Mouse (Mus musculus) hindbrain, embryonic 15.5 days (tissue): Measurements from ENCODE around the gene Smtnl2. TPM values are rescaled to one million over a fixed set of nuclear protein-coding genes. Genes with fewer than 3 reads are reported as not detected.

Experiments
- ATAC-seq: fragments of 200-750 bp; cut with Nextera tagmentation; 2 replicates; pipeline ENCODE4 v1.8.0; 2017; ENCODE audit warnings: low read depth, moderate number of reproducible peaks, moderate TSS enrichment; ENCODE audit not compliant: low FRiP score
- H3K27ac ChIP-seq: fragments of 300-500 bp; sonication (generic); replicated peaks from 2 replicates; pipeline ENCODE4 v1.5.1; 2015; ENCODE audit warnings: mild to moderate bottlenecking, inconsistent platforms
- H3K27me3 ChIP-seq: fragments of 300-500 bp; sonication (generic); 2 replicates; pipeline ENCODE4 v1.6.1; 2015; ENCODE audit warnings: control low read depth, inconsistent platforms
- H3K36me3 ChIP-seq: fragments of 300-500 bp; sonication (generic); 2 replicates; pipeline ENCODE4 v1.6.1; 2015; ENCODE audit warnings: control low read depth, inconsistent platforms
- H3K4me1 ChIP-seq: fragments of 300-500 bp; sonication (generic); replicated peaks from 2 replicates; pipeline ENCODE4 v1.6.1; 2015; ENCODE audit warnings: control low read depth, inconsistent platforms
- H3K4me2 ChIP-seq: fragments of 300-500 bp; sonication (generic); 2 replicates; pipeline ENCODE4 v1.6.1; 2015; ENCODE audit warnings: moderate library complexity, mild to moderate bottlenecking, inconsistent platforms
- H3K4me3 ChIP-seq: fragments of 300-500 bp; sonication (generic); 2 replicates; pipeline ENCODE4 v1.5.1; 2015; ENCODE audit warnings: mild to moderate bottlenecking, inconsistent platforms
- H3K9ac ChIP-seq: fragments of 300-500 bp; sonication (generic); 2 replicates; pipeline ENCODE4 v1.6.1; 2015; ENCODE audit warnings: inconsistent platforms
- H3K9me3 ChIP-seq: fragments of 300-500 bp; sonication (generic); 2 replicates; pipeline ENCODE4 v1.6.1; 2016; ENCODE audit warnings: control low read depth, inconsistent platforms
- WGBS: fragments of 180-500 bp; shearing (Covaris S2); methylation state at CpG from one replicate; pipeline ENCODE4 v1.1.7; 2015; 5-methylcytosine and 5-hydroxymethylcytosine counted together
- polyA plus RNA-seq: library from polyadenylated mRNA; unstranded; fragments of >200 nt; fragmentation: Nextera tagmentation; extraction: Ambion mirVana; gene quantifications from 2 replicates; pipeline ENCODE4 v1.2.1, GENCODE M21; 2015

The Smtnl2 gene
- polyA plus RNA-seq, 1 experiment from 2014 or later, result 9.9 TPM

- Histone ChIP-seq H3K27ac (no peak overlapping the region), H3K4me3 (no peak overlapping the region), H3K4me2 (no peak overlapping the region), H3K9me3 (no peaks in the 10 kb centered on the region), H3K36me3 (no peaks in the 10 kb centered on the region), H3K27me3 (no peaks in the 10 kb centered on the region), H3K9ac (no peak overlapping the region), H3K4me1 (peaks cover 19% of the 10 kb centered on the region; the same call in 1 of the 2 replicates)
- no peak for ATAC-seq
- WGBS, result 84% methylated on average over 9 of the region's 9 CpGs
These were observed 45.4 kb downstream of the Smtnl2 start for GRCm38 (mm10) chr11:72366126-72366525.

DNA sequence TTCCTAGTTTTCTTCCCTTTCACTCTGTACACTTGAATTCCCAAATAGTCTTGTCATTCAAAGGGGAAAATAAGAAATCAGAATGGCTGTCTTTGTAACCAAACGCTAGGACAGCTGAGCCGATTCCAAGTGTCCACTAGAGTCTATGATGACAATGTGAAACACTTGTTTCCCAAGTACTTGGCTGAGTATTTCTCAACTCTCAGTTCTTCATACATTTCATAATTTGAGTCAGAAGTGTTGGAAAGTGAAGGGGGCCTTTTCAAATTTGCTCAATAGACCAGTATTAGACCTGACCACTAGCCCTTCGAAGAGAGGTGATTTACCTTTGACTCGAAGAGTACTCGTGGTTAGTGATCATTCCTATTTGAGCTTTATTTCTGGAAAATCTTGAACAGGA, 47.0 kb downstream of the Smtnl2 start:
- no peak overlapping the region for H3K27ac ChIP-seq
- no peak overlapping the region for H3K4me2 ChIP-seq
- H3K27me3 ChIP-seq, result no peaks in the 10 kb centered on the region
- no peak overlapping the region for H3K9ac ChIP-seq
- H3K4me1 ChIP-seq, result peaks cover 22% of the 10 kb centered on the region; the same call in 1 of the 2 replicates
- H3K4me3 ChIP-seq, result no peak overlapping the region
- WGBS, result 97% methylated on average over 5 of the region's 5 CpGs
- no peaks in the 10 kb centered on the region for H3K9me3 ChIP-seq
- no peaks in the 10 kb centered on the region for H3K36me3 ChIP-seq
- no peak for ATAC-seq

DNA sequence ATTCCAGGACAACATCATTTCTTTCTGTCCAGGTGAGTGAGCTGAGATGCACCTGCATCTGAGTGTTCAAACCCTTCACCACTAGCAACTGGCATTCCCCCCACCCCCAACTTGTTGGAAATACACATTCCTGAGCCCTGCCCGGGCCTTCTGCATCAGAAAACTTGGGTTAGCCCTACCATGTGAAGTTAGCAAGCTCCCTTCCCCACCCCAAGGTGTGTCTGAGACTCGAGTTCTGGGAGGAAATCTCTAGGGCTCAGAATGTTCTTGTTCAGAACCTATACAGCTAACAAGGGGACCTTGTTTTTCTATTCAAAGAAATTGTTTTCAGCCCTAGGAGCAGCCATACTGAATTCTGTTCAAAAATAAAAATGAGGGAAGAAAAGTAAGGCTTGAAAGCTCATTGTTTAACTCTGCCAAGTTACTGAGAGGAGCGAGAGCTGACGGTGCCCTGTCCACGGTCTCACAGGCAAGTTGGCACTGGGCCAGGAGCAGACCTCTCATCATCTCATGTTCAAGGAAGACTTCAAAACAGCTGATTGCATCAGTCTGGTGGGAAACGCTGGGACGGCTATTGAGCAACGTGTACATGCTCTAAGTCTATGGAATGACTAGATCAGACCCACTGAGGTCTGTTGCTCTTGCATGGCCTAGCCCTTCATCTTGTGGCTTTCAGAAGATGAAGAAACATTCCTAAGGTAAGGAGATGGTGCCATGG, 47.8 kb downstream of the Smtnl2 start:
- no peak overlapping the region for H3K9ac ChIP-seq
- H3K4me2 ChIP-seq, result no peak overlapping the region
- H3K4me1 ChIP-seq, result peaks cover 22% of the 10 kb centered on the region; the same call in 1 of the 2 replicates
- H3K27me3 ChIP-seq, result no peaks in the 10 kb centered on the region
- WGBS, result 69% methylated on average over 8 of the region's 8 CpGs
- no peaks in the 10 kb centered on the region for H3K9me3 ChIP-seq
- no peak overlapping the region for H3K27ac ChIP-seq
- ATAC-seq, result no peak
- no peak overlapping the region for H3K4me3 ChIP-seq
- no peaks in the 10 kb centered on the region for H3K36me3 ChIP-seq

GRCm38 (mm10) chr11:72362347-72362741, 49.2 kb downstream of the Smtnl2 start, which contains the start of gene Tekt1:
Tekt1 (minus strand) TSS chr11:72362442.
- no peaks in the 10 kb centered on the region for H3K27me3 ChIP-seq
- peak within 1 kb of the TSS; percentile 53 for H3K27ac ChIP-seq
- H3K4me2 ChIP-seq, result peak within 1 kb of the TSS; percentile 91
- H3K4me1 ChIP-seq, result peaks cover 16% of the 10 kb centered on the region; the same call in 1 of the 2 replicates
- 28% methylated on average over 10 of the region's 10 CpGs for WGBS
- H3K4me3 ChIP-seq, result peak within 1 kb of the TSS; percentile 51
- no peaks in the 10 kb centered on the region for H3K36me3 ChIP-seq
- ATAC-seq, result no peak; the same call in 1 of the 2 replicates
- no peaks in the 10 kb centered on the region for H3K9me3 ChIP-seq
- H3K9ac ChIP-seq, result peak within 1 kb of the TSS; percentile 47

DNA sequence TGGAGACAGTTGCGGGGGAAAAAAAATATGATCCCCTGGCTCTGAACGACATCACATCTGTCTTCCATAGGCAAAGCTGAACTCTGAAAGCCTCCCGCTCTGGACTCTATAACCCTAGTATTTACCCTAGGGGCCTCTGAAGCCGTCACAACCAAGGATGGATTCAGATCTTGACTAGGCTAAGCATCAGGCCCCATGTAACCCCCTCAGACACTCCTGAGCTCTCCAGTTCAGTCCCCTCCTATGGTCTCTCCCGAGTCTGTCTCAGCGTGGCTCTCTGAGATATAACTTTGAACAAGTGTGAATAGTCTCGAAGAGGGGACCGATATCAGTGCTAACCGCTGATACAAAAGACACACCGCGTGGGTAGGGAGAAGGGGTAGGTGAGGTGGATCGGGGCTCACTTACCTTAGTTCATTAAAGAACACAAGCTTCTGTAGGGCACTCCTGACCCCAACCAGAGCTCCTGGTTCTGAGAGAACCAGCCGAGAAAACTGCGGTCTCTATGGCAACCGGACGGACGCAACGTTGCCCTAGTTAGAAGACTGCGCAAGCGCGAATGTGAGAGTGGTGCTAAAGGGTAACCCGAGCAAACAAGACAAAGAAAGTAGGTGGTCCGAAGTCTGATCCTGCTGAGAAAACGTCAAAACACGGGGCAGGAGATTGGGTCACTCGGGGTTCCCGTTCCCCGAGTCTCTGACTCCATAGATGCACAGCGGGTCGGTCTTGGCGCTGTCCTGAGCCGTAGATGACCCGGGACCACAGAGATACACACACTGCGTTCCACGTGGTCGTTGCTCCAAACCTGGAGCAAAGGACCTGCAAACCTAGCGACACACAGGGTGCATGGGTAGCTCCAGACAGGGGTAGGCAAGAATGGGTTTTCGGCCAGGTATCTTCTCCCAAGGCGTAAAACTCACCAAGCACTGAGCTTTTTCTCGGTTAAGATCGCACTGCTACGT, 49.8 kb downstream of the Smtnl2 start:
- WGBS, result 7% methylated on average over 42 of the region's 42 CpGs
- peak overlapping the region; percentile 51 for H3K4me3 ChIP-seq
- peaks cover 16% of the 10 kb centered on the region; the same call in 1 of the 2 replicates for H3K4me1 ChIP-seq
- no peaks in the 10 kb centered on the region for H3K36me3 ChIP-seq
- H3K9me3 ChIP-seq, result no peaks in the 10 kb centered on the region
- peak overlapping the region; percentile 47 for H3K9ac ChIP-seq
- peak; percentile 94 for ATAC-seq
- no peaks in the 10 kb centered on the region for H3K27me3 ChIP-seq
- peak overlapping the region; percentile 91 for H3K4me2 ChIP-seq
- H3K27ac ChIP-seq, result peak overlapping the region; percentile 53

- H3K27ac ChIP-seq, result no peak overlapping the region
- no peak overlapping the region for H3K4me2 ChIP-seq
- 0 out of 2 replicates have a peak, but pooled peaks cover 3% of the 10 kb centered on the region for H3K4me1 ChIP-seq
- WGBS, result 26% methylated on average over 20 of the region's 20 CpGs
- H3K9me3 ChIP-seq, result no peaks in the 10 kb centered on the region
- no peak overlapping the region for H3K4me3 ChIP-seq
- H3K27me3 ChIP-seq, result no peaks in the 10 kb centered on the region
- no peaks in the 10 kb centered on the region for H3K36me3 ChIP-seq
- H3K9ac ChIP-seq, result no peak overlapping the region
- ATAC-seq, result no peak
These were observed 56.4 kb downstream of the Smtnl2 start for GRCm38 (mm10) chr11:72354971-72355728.

DNA sequence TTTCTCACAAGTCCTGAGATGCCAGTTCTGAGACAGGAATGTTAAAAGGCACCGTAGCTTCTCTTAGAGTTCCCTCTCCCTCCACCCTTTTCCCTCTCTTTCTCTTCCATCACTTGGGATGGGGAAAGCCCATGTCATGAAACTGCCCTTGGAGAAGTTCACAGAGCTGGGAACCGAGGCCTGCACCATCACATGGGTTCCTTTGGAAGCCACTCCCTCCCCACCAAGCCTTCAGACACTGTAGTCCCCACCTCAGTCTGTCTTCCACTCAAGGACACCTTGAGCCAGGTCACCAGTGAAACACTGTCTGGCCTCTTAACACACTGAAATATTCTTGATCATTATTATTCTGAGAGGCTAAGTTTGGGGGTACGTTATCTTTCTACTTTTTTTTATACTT, 58.3 kb downstream of the Smtnl2 start:
- no peaks in the 10 kb centered on the region for H3K9me3 ChIP-seq
- 0 out of 2 replicates have a peak, but pooled peaks cover 3% of the 10 kb centered on the region for H3K4me1 ChIP-seq
- H3K4me2 ChIP-seq, result no peak overlapping the region
- no peak overlapping the region for H3K4me3 ChIP-seq
- no peaks in the 10 kb centered on the region for H3K27me3 ChIP-seq
- no peaks in the 10 kb centered on the region for H3K36me3 ChIP-seq
- 85% methylated on average over 3 of the region's 3 CpGs for WGBS
- no peak overlapping the region for H3K9ac ChIP-seq
- no peak overlapping the region for H3K27ac ChIP-seq
- ATAC-seq, result no peak

- no peak overlapping the region for H3K27ac ChIP-seq
These were observed 59.2 kb downstream of the Smtnl2 start for GRCm38 (mm10) chr11:72352272-72352671.

GRCm38 (mm10) chr11:72349652-72350051, 61.9 kb downstream of the Smtnl2 start:
- H3K9ac ChIP-seq, result no peak overlapping the region
- no peaks in the 10 kb centered on the region for H3K9me3 ChIP-seq
- H3K4me2 ChIP-seq, result no peak overlapping the region
- H3K36me3 ChIP-seq, result no peaks in the 10 kb centered on the region
- no peak overlapping the region for H3K27ac ChIP-seq
- H3K4me3 ChIP-seq, result no peak overlapping the region
- H3K4me1 ChIP-seq, result no peaks in the 10 kb centered on the region
- 77% methylated on average over 4 of the region's 4 CpGs for WGBS
- H3K27me3 ChIP-seq, result no peaks in the 10 kb centered on the region
- ATAC-seq, result no peak

More at GRCm38 (mm10) chr11:72352272-72352671, 59.2 kb downstream of the Smtnl2 start:
- 82% methylated on average over 1 of the region's 1 CpGs for WGBS
- Histone ChIP-seq H3K4me1 (0 out of 2 replicates have a peak, but pooled peaks cover 3% of the 10 kb centered on the region), H3K4me3 (no peak overlapping the region), H3K9me3 (no peaks in the 10 kb centered on the region), H3K9ac (no peak overlapping the region), H3K27me3 (no peaks in the 10 kb centered on the region), H3K36me3 (no peaks in the 10 kb centered on the region), H3K4me2 (no peak overlapping the region)
- ATAC-seq, result no peak

DNA sequence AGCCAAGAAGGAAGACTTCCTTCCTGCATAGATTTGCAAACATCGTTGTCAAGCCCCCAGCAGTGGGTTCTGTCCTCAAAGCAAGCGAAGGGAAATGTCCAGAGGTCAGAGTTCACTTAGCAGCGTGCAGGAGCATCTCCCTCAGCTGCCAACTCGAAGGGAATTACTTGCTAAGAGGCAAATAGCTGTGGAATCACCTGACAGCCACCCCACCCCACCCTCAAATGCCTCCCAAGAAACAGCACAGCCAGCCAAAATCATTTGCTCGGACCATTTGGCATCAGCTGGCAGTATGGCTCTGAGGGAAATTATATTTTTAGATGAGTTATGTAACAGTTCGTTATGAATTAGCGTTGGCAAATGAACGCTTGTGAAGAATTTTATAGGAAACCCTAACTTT, 62.5 kb downstream of the Smtnl2 start:
- H3K4me2 ChIP-seq, result no peak overlapping the region
- H3K4me3 ChIP-seq, result no peak overlapping the region
- H3K27me3 ChIP-seq, result no peaks in the 10 kb centered on the region
- H3K9ac ChIP-seq, result no peak overlapping the region
- H3K36me3 ChIP-seq, result no peaks in the 10 kb centered on the region
- ATAC-seq, result no peak
- no peak overlapping the region for H3K27ac ChIP-seq
- 0 out of 2 replicates have a peak, but pooled peaks cover 1% of the 10 kb centered on the region for H3K4me1 ChIP-seq
- 51% methylated on average over 8 of the region's 8 CpGs for WGBS
- no peaks in the 10 kb centered on the region for H3K9me3 ChIP-seq

DNA sequence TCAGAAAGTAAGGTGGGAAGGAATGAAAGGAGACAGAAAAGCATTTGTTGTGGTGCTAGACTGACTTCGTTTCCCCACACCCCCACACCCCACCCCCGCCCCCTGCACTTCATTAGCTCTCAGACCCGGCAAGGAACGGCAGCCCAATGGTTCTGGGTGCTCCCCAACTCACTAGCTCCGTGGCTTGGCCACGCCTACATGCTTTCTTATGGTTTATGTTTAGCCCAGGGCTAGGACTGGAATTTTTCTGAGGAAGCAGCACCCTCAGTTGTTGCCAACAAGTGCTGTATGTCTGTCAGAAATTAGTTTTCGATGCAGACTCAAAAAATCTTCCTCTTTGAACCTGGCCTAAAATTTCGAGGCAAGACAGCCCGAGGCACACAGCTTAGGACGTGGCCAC, 63.0 kb downstream of the Smtnl2 start:
- no peaks in the 10 kb centered on the region for H3K27me3 ChIP-seq
- H3K4me3 ChIP-seq, result no peak overlapping the region
- H3K36me3 ChIP-seq, result no peaks in the 10 kb centered on the region
- no peak overlapping the region for H3K9ac ChIP-seq
- H3K27ac ChIP-seq, result no peak overlapping the region
- no peaks in the 10 kb centered on the region for H3K9me3 ChIP-seq
- WGBS, result 73% methylated on average over 10 of the region's 10 CpGs
- 0 out of 2 replicates have a peak, but pooled peaks cover 3% of the 10 kb centered on the region for H3K4me1 ChIP-seq
- no peak overlapping the region for H3K4me2 ChIP-seq
- ATAC-seq, result no peak
